Mouse (Mus musculus): Measurements from ENCODE around the gene Dhx36. TPM values are rescaled to one million over a fixed set of nuclear protein-coding genes. Genes with fewer than 3 reads are reported as not detected.

Dhx36 gene
- 5.2 and 5.3 TPM in 2 replicates for polyA plus RNA-seq (2015; fragmentation: Nextera tagmentation; extraction: Ambion mirVana)

GRCm38 (mm10) chr3:62506488-62507205 is at the start of gene Dhx36:
Gene Dhx36 (minus strand): TSS chr3:62507004.
- peaks cover 8% of the 10 kb centered on the region for H3K4me1 ChIP-seq (ENCODE audit: control insufficient read depth, low read depth, low read length)
- H3K27ac ChIP-seq (ENCODE audit: low read length) = peak within 1 kb of the TSS; percentile 88
- WGBS (ENCODE audit: insufficient replicate concordance) = under 1% methylated on average over 66 of the region's 66 CpGs

DNA sequence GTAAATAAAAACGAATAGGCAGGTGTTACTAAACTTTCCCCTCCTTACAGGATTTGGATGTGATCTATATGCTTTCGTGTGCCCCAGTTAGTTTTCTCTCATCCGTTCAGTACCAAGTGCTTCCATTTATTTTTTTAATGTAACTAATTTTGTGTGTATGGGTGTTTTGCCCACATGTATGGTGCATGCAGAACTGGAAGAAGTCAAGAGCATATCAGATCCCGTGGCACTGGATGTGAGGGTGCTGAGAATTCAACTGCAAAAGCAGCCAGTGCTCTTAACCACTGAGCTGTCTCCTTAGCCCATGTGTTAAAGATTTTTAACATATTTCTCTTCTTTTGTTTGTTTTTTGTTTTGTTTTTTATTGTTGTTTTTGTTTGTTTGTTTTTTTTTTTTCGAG is 20.8 kb upstream of the Dhx36 start:
- 51% methylated on average over 5 of the region's 5 CpGs for WGBS (ENCODE audit: insufficient replicate concordance)
- H3K4me2 ChIP-seq (ENCODE audit: low read depth, low read length) = no peak overlapping the region
- no peak overlapping the region for H3K9ac ChIP-seq (ENCODE audit: low read depth, low read length)
- ATAC-seq (ENCODE audit: low read depth) = no peak
- no peaks in the 10 kb centered on the region for H3K27me3 ChIP-seq (ENCODE audit: control insufficient read depth, insufficient read depth, low read depth, low read length)
- no peaks in the 10 kb centered on the region for H3K36me3 ChIP-seq (ENCODE audit: control insufficient read depth, insufficient read depth)
- no peaks in the 10 kb centered on the region for H3K4me1 ChIP-seq (ENCODE audit: control insufficient read depth, low read depth, low read length)
- no peak overlapping the region for H3K4me3 ChIP-seq (ENCODE audit: low read depth, low read length)
- no peak overlapping the region for H3K27ac ChIP-seq (ENCODE audit: low read length)
- no peaks in the 10 kb centered on the region for H3K9me3 ChIP-seq (replicated peaks; ENCODE audit: control insufficient read depth, low read length)

More at GRCm38 (mm10) chr3:62506488-62507205, at the start of gene Dhx36:
- H3K9me3 ChIP-seq (replicated peaks; ENCODE audit: control insufficient read depth, low read length) = no peaks in the 10 kb centered on the region
- H3K36me3 ChIP-seq (ENCODE audit: control insufficient read depth, insufficient read depth) = no peaks in the 10 kb centered on the region
- ATAC-seq (ENCODE audit: low read depth) = peak; percentile 96
- H3K4me3 ChIP-seq (ENCODE audit: low read depth, low read length) = peak within 1 kb of the TSS; percentile 97
- H3K9ac ChIP-seq (ENCODE audit: low read depth, low read length) = peak within 1 kb of the TSS; percentile 88
- no peaks in the 10 kb centered on the region for H3K27me3 ChIP-seq (ENCODE audit: control insufficient read depth, insufficient read depth, low read depth, low read length)
- H3K4me2 ChIP-seq (ENCODE audit: low read depth, low read length) = peak within 1 kb of the TSS; percentile 66

DNA sequence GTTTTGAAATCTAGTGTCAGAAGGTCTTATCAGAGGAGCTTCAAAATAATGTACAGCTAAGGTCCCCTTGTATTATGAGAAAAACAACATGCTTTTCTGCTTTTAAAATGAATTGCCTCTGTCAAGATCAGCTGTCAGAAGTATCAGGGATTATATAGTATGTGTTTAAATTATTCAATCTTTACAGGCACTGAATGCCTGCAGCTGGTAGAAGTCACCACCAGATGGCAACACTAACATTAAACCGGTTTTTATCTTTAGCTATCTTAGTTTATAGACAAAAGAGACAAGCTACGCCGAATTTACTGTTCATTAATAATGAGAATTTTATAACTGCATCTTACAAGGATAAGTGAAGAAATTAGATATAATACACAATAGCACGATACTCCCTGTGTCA is 20.4 kb upstream of the Dhx36 start:
- ATAC-seq (ENCODE audit: low read depth) = no peak

DNA sequence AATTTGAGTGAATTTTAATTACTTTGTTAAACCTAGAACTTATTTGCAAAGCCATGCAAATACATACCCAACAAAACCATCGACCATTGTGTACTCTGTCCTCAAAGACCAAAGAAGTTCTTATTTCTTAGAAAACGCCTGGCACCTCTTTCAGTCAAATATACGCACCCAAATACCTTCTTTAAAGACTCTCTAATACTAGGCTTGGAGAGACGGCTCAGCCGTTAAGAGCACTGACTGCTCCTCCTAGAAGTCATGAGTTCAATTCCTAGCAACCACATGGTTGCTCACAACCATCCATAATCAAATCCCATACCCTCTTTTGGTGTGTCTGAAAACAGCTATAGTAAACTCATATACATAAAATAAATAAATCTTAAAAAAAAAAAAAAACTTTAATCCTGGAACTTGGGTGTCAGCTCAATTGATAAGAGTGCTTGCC is 423 bp upstream of the Dhx36 start:
- ATAC-seq (ENCODE audit: low read depth) = no peak
- H3K9me3 ChIP-seq (replicated peaks; ENCODE audit: control insufficient read depth, low read length) = no peaks in the 10 kb centered on the region
- no peaks in the 10 kb centered on the region for H3K36me3 ChIP-seq (ENCODE audit: control insufficient read depth, insufficient read depth)
- peaks cover 8% of the 10 kb centered on the region for H3K4me1 ChIP-seq (ENCODE audit: control insufficient read depth, low read depth, low read length)
- H3K27ac ChIP-seq (ENCODE audit: low read length) = no peak overlapping the region
- no peaks in the 10 kb centered on the region for H3K27me3 ChIP-seq (ENCODE audit: control insufficient read depth, insufficient read depth, low read depth, low read length)
- WGBS (ENCODE audit: insufficient replicate concordance) = 44% methylated on average over 5 of the region's 5 CpGs
- peak overlapping the region; percentile 97 for H3K4me3 ChIP-seq (ENCODE audit: low read depth, low read length)
- no peak overlapping the region for H3K9ac ChIP-seq (ENCODE audit: low read depth, low read length)
- peak overlapping the region; percentile 66 for H3K4me2 ChIP-seq (ENCODE audit: low read depth, low read length)

More for the DNA sequence above, 20.4 kb upstream of the Dhx36 start:
- Histone ChIP-seq H3K9ac (ENCODE audit: low read depth, low read length) (no peak overlapping the region), H3K9me3 (replicated peaks; ENCODE audit: control insufficient read depth, low read length) (no peaks in the 10 kb centered on the region), H3K4me1 (ENCODE audit: control insufficient read depth, low read depth, low read length) (no peaks in the 10 kb centered on the region), H3K36me3 (ENCODE audit: control insufficient read depth, insufficient read depth) (no peaks in the 10 kb centered on the region), H3K27me3 (ENCODE audit: control insufficient read depth, insufficient read depth, low read depth, low read length) (no peaks in the 10 kb centered on the region), H3K4me3 (ENCODE audit: low read depth, low read length) (no peak overlapping the region), H3K4me2 (ENCODE audit: low read depth, low read length) (no peak overlapping the region), H3K27ac (ENCODE audit: low read length) (no peak overlapping the region)
- 35% methylated on average over 4 of the region's 4 CpGs for WGBS (ENCODE audit: insufficient replicate concordance)

- H3K4me1 ChIP-seq (ENCODE audit: control insufficient read depth, low read depth, low read length) = peaks cover 8% of the 10 kb centered on the region
- H3K9me3 ChIP-seq (replicated peaks; ENCODE audit: control insufficient read depth, low read length) = no peaks in the 10 kb centered on the region
- H3K4me2 ChIP-seq (ENCODE audit: low read depth, low read length) = peak overlapping the region; percentile 66
- no peak overlapping the region for H3K9ac ChIP-seq (ENCODE audit: low read depth, low read length)
- peak overlapping the region; percentile 97 for H3K4me3 ChIP-seq (ENCODE audit: low read depth, low read length)
- 50% methylated on average over 5 of the region's 5 CpGs for WGBS (ENCODE audit: insufficient replicate concordance)
- no peak overlapping the region for H3K27ac ChIP-seq (ENCODE audit: low read length)
- H3K36me3 ChIP-seq (ENCODE audit: control insufficient read depth, insufficient read depth) = peaks cover 10% of the 10 kb centered on the region
- H3K27me3 ChIP-seq (ENCODE audit: control insufficient read depth, insufficient read depth, low read depth, low read length) = no peaks in the 10 kb centered on the region
- ATAC-seq (ENCODE audit: low read depth) = peak; percentile 22
These were observed 1.5 kb downstream of the Dhx36 start for GRCm38 (mm10) chr3:62505166-62505900.

GRCm38 (mm10) chr3:62499327-62499726 is 7.5 kb downstream of the Dhx36 start:
- WGBS (ENCODE audit: insufficient replicate concordance) = 72% methylated on average over 4 of the region's 4 CpGs
- H3K4me2 ChIP-seq (ENCODE audit: low read depth, low read length) = no peak overlapping the region
- H3K9ac ChIP-seq (ENCODE audit: low read depth, low read length) = no peak overlapping the region
- H3K4me1 ChIP-seq (ENCODE audit: control insufficient read depth, low read depth, low read length) = no peaks in the 10 kb centered on the region
- no peak for ATAC-seq (ENCODE audit: low read depth)
- peaks cover 17% of the 10 kb centered on the region for H3K36me3 ChIP-seq (ENCODE audit: control insufficient read depth, insufficient read depth)
- no peak overlapping the region for H3K4me3 ChIP-seq (ENCODE audit: low read depth, low read length)
- no peaks in the 10 kb centered on the region for H3K9me3 ChIP-seq (replicated peaks; ENCODE audit: control insufficient read depth, low read length)
- H3K27ac ChIP-seq (ENCODE audit: low read length) = no peak overlapping the region
- no peaks in the 10 kb centered on the region for H3K27me3 ChIP-seq (ENCODE audit: control insufficient read depth, insufficient read depth, low read depth, low read length)

- Histone ChIP-seq H3K9me3 (replicated peaks; ENCODE audit: control insufficient read depth, low read length) (no peaks in the 10 kb centered on the region), H3K9ac (ENCODE audit: low read depth, low read length) (no peak overlapping the region), H3K36me3 (ENCODE audit: control insufficient read depth, insufficient read depth) (peaks cover 23% of the 10 kb centered on the region), H3K4me1 (ENCODE audit: control insufficient read depth, low read depth, low read length) (no peaks in the 10 kb centered on the region), H3K27me3 (ENCODE audit: control insufficient read depth, insufficient read depth, low read depth, low read length) (no peaks in the 10 kb centered on the region), H3K4me3 (ENCODE audit: low read depth, low read length) (no peak overlapping the region), H3K4me2 (ENCODE audit: low read depth, low read length) (no peak overlapping the region), H3K27ac (ENCODE audit: low read length) (no peak overlapping the region)
- ATAC-seq (ENCODE audit: low read depth) = no peak
- WGBS (ENCODE audit: insufficient replicate concordance) = 56% methylated on average over 6 of the region's 6 CpGs
These were observed 14.2 kb downstream of the Dhx36 start for GRCm38 (mm10) chr3:62492568-62492967.

- Histone ChIP-seq H3K4me1 (ENCODE audit: control insufficient read depth, low read depth, low read length) (no peaks in the 10 kb centered on the region), H3K9me3 (replicated peaks; ENCODE audit: control insufficient read depth, low read length) (no peaks in the 10 kb centered on the region), H3K9ac (ENCODE audit: low read depth, low read length) (no peak overlapping the region), H3K4me3 (ENCODE audit: low read depth, low read length) (no peak overlapping the region), H3K36me3 (ENCODE audit: control insufficient read depth, insufficient read depth) (peaks cover 8% of the 10 kb centered on the region), H3K4me2 (ENCODE audit: low read depth, low read length) (no peak overlapping the region), H3K27ac (ENCODE audit: low read length) (no peak overlapping the region), H3K27me3 (ENCODE audit: control insufficient read depth, insufficient read depth, low read depth, low read length) (no peaks in the 10 kb centered on the region)
- 69% methylated on average over 2 of the region's 2 CpGs for WGBS (ENCODE audit: insufficient replicate concordance)
- ATAC-seq (ENCODE audit: low read depth) = no peak
These were observed 22.5 kb downstream of the Dhx36 start for GRCm38 (mm10) chr3:62484340-62484739.

DNA sequence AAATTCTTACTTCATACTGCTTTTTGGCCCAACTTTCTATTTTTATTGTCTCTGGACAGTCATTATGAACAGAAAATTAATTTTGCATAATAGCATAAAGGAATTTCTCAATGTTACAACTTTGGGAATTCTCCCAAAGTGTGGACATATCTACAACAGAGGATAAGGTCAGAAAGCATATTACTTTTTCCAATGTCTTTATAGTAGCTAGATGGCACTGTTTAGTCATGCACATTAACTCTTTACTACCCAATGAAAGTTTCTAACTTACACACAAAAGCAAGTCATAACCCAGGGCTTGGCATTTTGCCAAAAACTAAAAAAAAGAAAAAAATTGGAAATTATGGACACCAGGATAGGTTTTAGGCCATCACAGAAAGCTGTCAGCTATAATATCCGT is 36.6 kb downstream of the Dhx36 start:
- H3K4me2 ChIP-seq (ENCODE audit: low read depth, low read length) = no peak overlapping the region
- ATAC-seq (ENCODE audit: low read depth) = no peak
- H3K27me3 ChIP-seq (ENCODE audit: control insufficient read depth, insufficient read depth, low read depth, low read length) = no peaks in the 10 kb centered on the region
- no peak overlapping the region for H3K9ac ChIP-seq (ENCODE audit: low read depth, low read length)
- H3K36me3 ChIP-seq (ENCODE audit: control insufficient read depth, insufficient read depth) = peaks cover 31% of the 10 kb centered on the region
- 82% methylated on average over 1 of the region's 1 CpGs for WGBS (ENCODE audit: insufficient replicate concordance)
- no peaks in the 10 kb centered on the region for H3K9me3 ChIP-seq (replicated peaks; ENCODE audit: control insufficient read depth, low read length)
- no peak overlapping the region for H3K27ac ChIP-seq (ENCODE audit: low read length)
- no peaks in the 10 kb centered on the region for H3K4me1 ChIP-seq (ENCODE audit: control insufficient read depth, low read depth, low read length)
- H3K4me3 ChIP-seq (ENCODE audit: low read depth, low read length) = no peak overlapping the region

All from liver, embryonic 16.5 days (tissue).